Mouse (Mus musculus) frontal cortex, postnatal 36 days (tissue): ENCODE data around the gene Ctdspl2.
A peak's percentile ranks its signal among the peaks of the same experiment; 100 is the strongest.
"Not testable (repeated sequence)": the region's sequence is repeated elsewhere in the genome, so short reads cannot be mapped to it uniquely, and the experiment has no call there.

ENCODE experiments used
- DNase-seq, 2 experiments: peaks; one replicate each; pipeline ENCODE4 v3.0.0; 2022; ENCODE audit warnings: low spot score in 2 of 2

Ctdspl2 gene

DNA sequence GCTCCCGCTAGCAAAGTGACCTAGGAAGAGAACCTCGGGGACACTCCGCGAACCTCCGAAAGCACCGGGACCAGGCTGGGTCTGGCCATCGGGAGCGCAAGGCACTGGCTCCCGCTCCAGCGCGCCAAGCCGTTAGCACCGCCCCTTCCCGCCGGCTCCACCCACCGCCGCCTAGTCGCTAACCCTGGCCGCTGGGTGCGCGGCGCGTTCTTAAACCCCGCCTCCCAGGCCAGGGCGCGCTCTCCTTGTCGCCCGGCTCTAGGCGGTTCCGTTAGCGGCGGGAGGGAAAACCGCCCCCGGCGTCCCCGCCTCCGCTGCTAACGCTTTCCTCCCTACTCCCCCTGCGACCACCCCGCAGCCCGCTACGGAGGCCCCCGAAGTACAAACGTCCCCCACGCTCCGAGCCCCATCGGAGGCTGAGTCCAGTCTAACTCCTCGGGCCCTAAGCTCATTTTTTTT, at the start of gene Ctdspl2, which contains the start of gene Mageb3:
TSS of gene Ctdspl2 (plus strand) at position 237 of the 459 bp plus-strand sequence.
TSS of gene Mageb3 (minus strand) at position 328 of the 459 bp plus-strand sequence.
- peak; percentile 91 to 92 for DNase-seq

- DNase-seq: no peak
These were observed 45.8 kb upstream of the Ctdspl2 start for GRCm38 (mm10) chr2:121909975-121910374.

DNA sequence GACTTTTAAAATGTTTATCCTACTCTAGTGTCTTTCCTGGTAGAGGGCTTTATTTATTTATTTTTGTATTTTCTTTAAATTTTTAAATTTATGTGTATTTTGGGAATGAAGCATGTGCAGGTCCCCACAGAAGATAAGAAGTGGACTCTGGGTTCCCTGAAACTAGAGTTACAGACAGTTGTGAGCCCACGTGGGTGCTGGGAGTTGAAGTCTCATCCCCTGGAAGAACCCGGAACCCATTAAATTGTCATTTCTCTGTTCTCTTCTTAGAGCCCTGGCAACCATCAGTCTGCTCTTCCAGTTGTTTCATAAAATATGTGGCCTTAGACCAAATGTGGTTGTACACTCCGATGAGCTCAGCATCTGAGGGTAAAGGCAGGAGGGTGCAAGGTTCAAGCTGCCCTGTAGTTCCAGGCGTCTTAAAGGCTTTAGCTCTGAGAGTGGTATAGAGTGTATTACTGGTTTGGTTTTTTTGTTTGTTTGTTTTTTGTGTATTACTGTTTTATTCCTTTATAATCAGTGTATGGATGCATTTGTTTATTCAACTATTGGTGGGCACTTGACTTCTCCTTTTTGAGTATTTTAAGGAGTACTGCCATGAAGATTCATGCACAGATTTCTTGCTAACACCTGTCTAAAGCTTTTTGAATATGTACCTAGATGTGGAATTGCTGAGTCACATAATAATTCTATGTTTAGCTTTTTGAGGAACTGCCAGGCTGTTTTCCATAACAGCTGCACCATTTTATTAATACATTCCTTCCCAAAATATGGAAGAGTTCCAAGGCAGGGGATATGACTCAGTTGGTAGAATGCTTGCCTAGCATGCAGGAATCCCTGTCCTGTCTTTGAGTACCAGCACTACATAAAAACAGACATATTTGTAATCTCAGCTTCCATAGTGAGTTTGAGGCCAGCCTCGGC, 39.5 kb upstream of the Ctdspl2 start:
- DNase-seq: peak in 1 of 2 experiments; percentile 19

DNA sequence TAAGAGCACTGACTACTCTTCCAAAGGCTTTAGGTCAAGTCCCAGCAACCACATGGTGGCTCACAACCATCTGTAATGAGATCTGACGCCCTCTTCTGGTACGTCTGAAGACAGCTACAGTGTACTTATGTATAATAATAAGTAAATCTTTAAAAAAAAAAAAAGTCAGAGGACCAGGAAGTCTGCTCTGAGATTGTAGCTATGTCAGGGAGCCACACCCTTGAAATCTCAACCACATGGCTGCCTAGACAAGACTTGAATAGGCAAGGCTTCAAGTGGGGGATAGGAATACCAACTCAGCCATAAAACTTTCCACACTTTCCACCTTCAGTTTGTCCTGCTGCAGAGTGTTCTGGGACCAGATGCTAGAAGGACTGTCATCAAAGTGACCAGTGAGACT, 18.2 kb upstream of the Ctdspl2 start:
- not testable (repeated sequence) for DNase-seq

GRCm38 (mm10) chr2:121943364-121943763, 12.4 kb upstream of the Ctdspl2 start:
- no peak for DNase-seq

DNA sequence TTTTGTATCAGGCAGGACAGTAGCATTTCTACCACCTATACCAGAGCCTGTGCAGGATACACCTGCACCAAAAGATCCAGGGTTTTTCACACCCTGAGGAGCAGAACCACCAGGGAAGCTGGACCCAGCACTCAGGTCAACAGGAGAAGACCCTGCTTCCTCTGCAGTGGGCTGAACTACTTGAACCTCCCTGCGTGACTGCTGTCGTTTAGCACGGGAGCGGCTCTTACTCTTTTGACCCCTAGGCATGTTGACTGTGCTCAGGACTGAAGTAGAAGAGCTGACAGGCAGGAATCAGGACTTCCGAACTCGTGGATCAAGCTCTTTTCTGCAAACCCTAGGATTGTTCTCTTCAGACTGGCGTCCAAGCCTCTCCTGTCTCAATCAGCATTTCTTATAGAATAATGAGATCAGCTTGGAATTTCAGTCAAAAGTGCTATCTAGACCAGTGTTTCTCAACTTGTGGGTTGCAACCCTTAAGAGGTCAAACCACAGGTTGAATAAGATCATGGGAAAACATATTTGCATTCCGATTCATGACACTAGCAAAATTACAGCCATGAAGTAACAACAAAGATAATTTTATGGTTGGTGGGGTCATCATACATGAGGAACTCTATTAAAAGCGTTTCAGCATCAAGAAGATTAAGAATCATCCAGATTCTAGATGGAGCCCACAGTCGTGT, 687 bp upstream of the Ctdspl2 start:
- DNase-seq: no peak

DNA sequence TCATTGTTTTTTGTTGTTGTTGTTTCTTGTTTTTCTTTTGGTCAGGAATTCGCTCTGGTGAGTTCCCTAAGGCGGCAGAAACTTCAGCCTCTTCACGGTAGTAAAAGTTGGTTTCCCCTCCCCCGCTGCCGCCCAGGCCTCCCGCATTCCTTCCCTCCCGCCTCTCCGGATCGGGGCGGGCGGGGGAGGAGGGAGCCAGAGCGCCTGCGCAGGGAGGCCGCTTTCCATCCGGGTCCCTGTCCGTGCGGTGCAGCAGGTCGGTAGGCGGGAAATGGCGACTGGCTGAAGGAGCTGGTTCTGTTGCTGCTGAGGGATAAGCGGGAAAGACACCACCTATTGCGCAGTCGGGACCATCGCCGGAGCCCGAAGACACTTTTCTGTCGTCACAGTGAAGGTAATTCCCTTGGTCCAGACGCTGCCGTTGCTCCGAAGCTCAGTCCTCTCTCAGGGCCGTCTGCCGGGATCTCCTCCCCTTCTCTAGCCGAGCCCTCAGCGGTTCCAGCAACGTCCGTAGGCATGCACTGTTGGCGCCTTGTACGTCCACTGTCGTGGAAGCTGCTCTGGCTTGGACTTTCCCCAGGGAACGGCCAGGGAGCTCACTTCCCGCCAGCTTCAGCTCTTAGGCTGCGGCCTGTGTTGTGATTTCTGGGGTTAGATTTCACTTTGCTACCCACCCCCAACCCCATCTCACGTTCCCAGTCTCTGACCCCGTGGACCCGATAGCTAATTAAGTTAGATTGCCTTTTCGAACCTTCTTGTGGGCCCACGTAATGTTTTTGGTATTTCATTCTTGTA, 620 bp downstream of the Ctdspl2 start:
- DNase-seq: peak; percentile 95 to 97

DNA sequence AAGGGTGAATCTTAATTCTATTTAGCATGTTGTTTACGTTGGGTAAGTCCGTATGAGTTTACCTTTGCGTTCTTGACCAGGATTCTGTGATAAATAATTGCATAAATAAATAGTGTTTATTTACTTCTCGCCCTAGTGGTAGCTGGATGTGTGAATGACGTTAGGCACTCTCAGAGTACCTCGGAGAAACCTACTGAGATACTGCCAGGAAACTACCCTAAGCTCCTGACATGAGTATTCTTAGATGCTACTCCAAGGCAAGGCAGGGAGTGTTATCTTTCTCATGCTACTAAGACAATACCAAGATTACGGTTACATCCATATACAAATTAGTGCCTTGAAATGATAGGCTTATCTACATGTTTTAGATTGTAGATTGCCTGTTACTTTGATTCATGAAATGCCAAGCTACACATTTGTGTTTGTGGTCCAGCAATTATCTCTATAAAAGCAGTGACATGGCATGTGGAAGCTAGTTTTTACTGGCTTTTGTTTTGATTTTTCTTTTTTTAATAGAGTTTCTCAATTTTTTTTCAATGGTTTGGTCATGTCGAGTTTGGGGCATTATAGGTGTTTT, 1.5 kb downstream of the Ctdspl2 start:
- no peak for DNase-seq

- DNase-seq: no peak
These were observed 39.9 kb downstream of the Ctdspl2 start for GRCm38 (mm10) chr2:121995738-121996137.

DNA sequence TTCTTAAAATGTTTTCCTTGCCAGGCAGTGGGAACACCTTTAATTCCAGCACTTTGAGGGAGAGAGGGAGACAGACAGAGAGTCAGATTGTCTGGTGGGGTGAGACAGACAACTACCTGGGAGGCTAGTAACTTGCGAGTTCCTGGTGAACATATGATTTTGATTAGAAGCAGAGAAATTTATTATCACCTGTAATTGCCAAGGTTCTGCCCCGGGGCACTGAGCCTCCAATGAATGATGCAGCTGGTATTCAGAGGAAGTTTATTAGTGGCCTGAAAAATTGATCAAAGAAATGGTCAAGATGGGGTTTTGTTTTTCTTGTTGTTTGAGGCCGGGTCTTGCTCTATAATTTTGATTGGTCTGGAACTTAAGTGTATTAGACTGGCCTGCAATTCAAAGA, 53.0 kb downstream of the Ctdspl2 start:
- no peak for DNase-seq

DNA sequence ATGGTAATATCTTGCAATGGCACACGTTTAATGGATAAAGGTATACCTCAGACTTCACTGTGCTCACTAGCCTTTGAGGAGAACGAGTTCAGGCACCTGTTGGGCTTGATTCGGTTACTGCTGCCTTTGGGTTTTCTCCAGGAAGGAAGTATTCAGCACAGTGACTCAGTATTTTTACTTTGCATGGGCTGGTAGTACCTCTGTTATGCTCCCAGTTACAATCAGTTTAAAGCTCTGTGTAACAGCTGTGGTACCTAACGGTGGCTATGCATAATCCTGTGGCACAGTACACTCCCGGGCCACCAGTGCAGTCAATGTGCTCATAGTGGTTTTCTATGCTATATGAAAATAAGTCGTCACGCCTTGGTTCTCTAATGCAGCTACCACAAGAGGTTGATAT, 55.6 kb downstream of the Ctdspl2 start:
- DNase-seq: no peak

DNA sequence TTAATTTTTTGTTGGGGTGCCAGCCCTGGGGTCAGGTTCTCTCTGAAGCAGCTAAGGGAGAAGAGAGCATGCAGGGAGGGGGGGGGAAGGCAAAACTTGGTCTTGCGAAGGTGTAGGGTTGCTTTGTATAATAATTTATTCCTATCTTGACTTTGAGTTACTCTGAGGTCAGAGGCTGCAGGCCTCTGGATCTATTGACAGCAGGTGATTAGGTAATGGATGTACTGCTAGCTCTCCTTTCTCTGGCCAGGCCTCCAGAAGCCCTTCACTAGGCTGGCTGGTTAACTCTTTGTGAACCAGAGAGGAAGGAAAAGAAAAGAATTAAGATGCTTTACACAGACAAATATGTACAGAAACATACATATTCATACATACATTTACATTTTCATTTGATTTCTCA, 62.9 kb downstream of the Ctdspl2 start:
- DNase-seq: no peak

GRCm38 (mm10) chr2:122022284-122022683, 66.5 kb downstream of the Ctdspl2 start:
- DNase-seq: no peak

- not testable (repeated sequence) for DNase-seq
These were observed 71.3 kb downstream of the Ctdspl2 start for GRCm38 (mm10) chr2:122027091-122027490.

- peak; percentile 85 to 86 for DNase-seq
These were observed 72.3 kb downstream of the Ctdspl2 start, which contains the start of gene Eif3j1 for GRCm38 (mm10) chr2:122027862-122028755. Gene Eif3j1 (plus strand): TSS chr2:122028546.

GRCm38 (mm10) chr2:122028756-122029700, 73.2 kb downstream of the Ctdspl2 start:
- DNase-seq: peak; percentile 40 to 42

GRCm38 (mm10) chr2:122031970-122032369, 76.2 kb downstream of the Ctdspl2 start:
- DNase-seq: no peak

DNA sequence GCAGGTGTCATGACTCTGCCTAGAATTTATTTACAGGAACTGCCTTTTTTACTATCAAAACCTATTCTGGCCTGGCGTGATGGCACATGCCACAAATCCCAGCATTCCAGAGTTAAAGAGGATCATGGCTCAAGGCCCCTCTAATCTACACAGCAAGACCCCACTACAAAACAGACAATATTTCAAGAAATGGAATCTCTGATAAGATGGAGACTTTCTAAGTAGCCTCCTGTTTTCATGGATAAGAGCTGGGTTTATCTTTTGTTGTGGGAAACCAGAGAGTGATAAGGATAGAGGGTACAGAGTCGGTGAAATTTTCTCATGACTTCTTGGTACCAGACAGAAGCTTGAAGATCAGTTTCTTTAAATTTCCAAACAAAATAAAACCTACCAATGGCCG, 80.3 kb downstream of the Ctdspl2 start:
- no peak for DNase-seq

- no peak for DNase-seq
These were observed 88.1 kb downstream of the Ctdspl2 start for GRCm38 (mm10) chr2:122043926-122044325.
